Mouse (Mus musculus): ENCODE data around the gene Serpina7. TPM values are rescaled to one million over a fixed set of nuclear protein-coding genes. Genes with fewer than 3 reads are reported as not detected.

Serpina7 gene
- polyA plus RNA-seq, 1 experiment from 2014 or later: not detected

Other genes starting within 250 kb of the Serpina7 start
- gene Nrk, start 170.8 kb downstream of the Serpina7 start, polyA plus RNA-seq (2015; fragmentation: Nextera tagmentation; extraction: Ambion mirVana): 0.73 and 1.3 TPM in 2 replicates
- gene 4930513O06Rik, start 1.0 kb upstream of the Serpina7 start, polyA plus RNA-seq (2015; fragmentation: Nextera tagmentation; extraction: Ambion mirVana): not detected in 2 replicates
- not detected in 2 replicates for gene 4933428M09Rik, start 94.0 kb upstream of the Serpina7 start, polyA plus RNA-seq (2015; fragmentation: Nextera tagmentation; extraction: Ambion mirVana)
- 7.5 and 9.3 TPM in 2 replicates for gene Mum1l1, start 124.8 kb upstream of the Serpina7 start, polyA plus RNA-seq (2015; fragmentation: Nextera tagmentation; extraction: Ambion mirVana)
- gene Trap1a, start 248.4 kb upstream of the Serpina7 start, polyA plus RNA-seq (2015; fragmentation: Nextera tagmentation; extraction: Ambion mirVana): not detected in 2 replicates